Mouse (Mus musculus) liver, embryonic 11.5 days (tissue): ENCODE data around the gene R3hdml. TPM values are rescaled to one million over a fixed set of nuclear protein-coding genes. Genes with fewer than 3 reads are reported as not detected.

Experiments used
- ATAC-seq: fragments of 200-750 bp; cut with Nextera tagmentation; replicated peaks from 2 replicates; pipeline ENCODE4 v1.8.0; 2017; ENCODE audit warnings: moderate number of reproducible peaks, mild to moderate bottlenecking, moderate TSS enrichment, moderate library complexity; ENCODE audit not compliant: low FRiP score
- DNase-seq: peaks from one replicate; pipeline ENCODE4 v3.0.0-alpha.2; 2017; ENCODE audit warnings: low spot score
- H3K27ac ChIP-seq: fragments of 300-500 bp; sonication (generic); 2 replicates; pipeline ENCODE4 v1.5.1; 2014; ENCODE audit warnings: mild to moderate bottlenecking, low read depth, low read length, control low read depth
- H3K27me3 ChIP-seq: fragments of 300-500 bp; sonication (generic); replicated peaks from 2 replicates; pipeline ENCODE4 v1.6.1; 2014; ENCODE audit warnings: low read length, mixed read lengths; ENCODE audit not compliant: control insufficient read depth, insufficient read depth
- H3K36me3 ChIP-seq: fragments of 300-500 bp; sonication (generic); 2 replicates; pipeline ENCODE4 v1.6.1; 2014; ENCODE audit warnings: mild to moderate bottlenecking, low read length, moderate library complexity, mixed read lengths; ENCODE audit not compliant: control insufficient read depth, insufficient read depth
- H3K4me1 ChIP-seq: fragments of 300-500 bp; sonication (generic); replicated peaks from 2 replicates; pipeline ENCODE4 v1.6.1; 2014; ENCODE audit warnings: low read length, mixed read lengths; ENCODE audit not compliant: control insufficient read depth, insufficient read depth
- H3K4me2 ChIP-seq: fragments of 300-500 bp; sonication (generic); 2 replicates; pipeline ENCODE4 v1.6.1; 2014; ENCODE audit warnings: mild to moderate bottlenecking, control low read depth, moderate library complexity
- H3K4me3 ChIP-seq: fragments of 300-500 bp; sonication (generic); 2 replicates; pipeline ENCODE4 v1.5.1; 2014; ENCODE audit warnings: low read depth, low read length, control low read depth
- H3K9ac ChIP-seq: fragments of 300-500 bp; sonication (generic); 2 replicates; pipeline ENCODE4 v1.6.1; 2014; ENCODE audit warnings: low read depth, low read length, control low read depth
- H3K9me3 ChIP-seq: fragments of 300-500 bp; sonication (generic); 2 replicates; pipeline ENCODE4 v1.6.1; 2016; ENCODE audit warnings: low read length, inconsistent platforms, mixed read lengths; ENCODE audit not compliant: control insufficient read depth
- WGBS: fragments of 180-500 bp; shearing (Covaris S2); extraction: QIAGEN DNeasy Blood & Tissue Kit; methylation state at CpG from one replicate; pipeline ENCODE4 v1.1.7; 2014; 5-methylcytosine and 5-hydroxymethylcytosine counted together
- polyA plus RNA-seq: library from polyadenylated mRNA; unstranded; fragments of >200 nt; fragmentation: Nextera tagmentation; extraction: Ambion mirVana; gene quantifications from 2 replicates; pipeline ENCODE4 v1.2.1, GENCODE M21; 2014

The R3hdml gene
- polyA plus RNA-seq, 1 experiment from 2014 or later: not detected

DNA sequence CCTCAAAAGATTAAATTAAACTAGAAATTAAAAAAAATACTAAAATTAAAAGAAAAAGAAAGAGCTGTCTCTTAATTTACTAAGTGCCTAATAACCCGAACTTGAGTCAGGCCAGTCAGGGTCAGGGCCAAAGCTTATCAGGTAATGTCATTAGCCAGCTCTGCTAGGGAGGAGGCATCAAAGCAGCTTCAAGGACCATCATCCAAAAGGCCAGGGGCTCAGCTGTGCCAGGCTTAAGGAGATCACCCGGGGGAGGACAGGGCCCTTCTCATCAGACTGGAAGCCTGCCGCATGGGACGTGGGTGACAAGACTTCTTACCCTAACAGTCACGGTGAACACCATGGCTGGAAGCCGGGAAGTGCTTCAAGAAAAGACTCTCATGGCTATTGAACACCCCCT lies 24.5 kb upstream of the R3hdml start:
- H3K27ac ChIP-seq: no peak overlapping the region
- 87% methylated on average over 6 of the region's 6 CpGs for WGBS
- H3K27me3 ChIP-seq: no peaks in the 10 kb centered on the region
- no peak overlapping the region for H3K4me3 ChIP-seq
- peaks cover 3% of the 10 kb centered on the region; the same call in 1 of the 2 replicates for H3K4me1 ChIP-seq
- ATAC-seq (no peak), DNase-seq (no peak)
- H3K9me3 ChIP-seq: no peaks in the 10 kb centered on the region
- no peak overlapping the region for H3K9ac ChIP-seq
- peaks cover 5% of the 10 kb centered on the region; the same call in 1 of the 2 replicates for H3K36me3 ChIP-seq
- H3K4me2 ChIP-seq: no peak overlapping the region

GRCm38 (mm10) chr2:163468866-163469265 lies 23.3 kb upstream of the R3hdml start:
- Histone ChIP-seq H3K9me3 (no peaks in the 10 kb centered on the region), H3K4me3 (no peak overlapping the region), H3K27me3 (no peaks in the 10 kb centered on the region), H3K27ac (no peak overlapping the region), H3K4me2 (no peak overlapping the region), H3K9ac (no peak overlapping the region), H3K36me3 (peaks cover 5% of the 10 kb centered on the region; the same call in 1 of the 2 replicates), H3K4me1 (peaks cover 3% of the 10 kb centered on the region; the same call in 1 of the 2 replicates)
- no peak for ATAC-seq
- no peak for DNase-seq
- WGBS: 86% methylated on average over 6 of the region's 6 CpGs

- ATAC-seq (no peak), DNase-seq (no peak)
- WGBS: 91% methylated on average over 15 of the region's 15 CpGs
- H3K9ac ChIP-seq: no peak overlapping the region
- H3K36me3 ChIP-seq: peaks cover 5% of the 10 kb centered on the region; the same call in 1 of the 2 replicates
- H3K4me1 ChIP-seq: peaks cover 3% of the 10 kb centered on the region; the same call in 1 of the 2 replicates
- no peak overlapping the region for H3K27ac ChIP-seq
- H3K9me3 ChIP-seq: no peaks in the 10 kb centered on the region
- no peak overlapping the region for H3K4me2 ChIP-seq
- H3K27me3 ChIP-seq: no peaks in the 10 kb centered on the region
- no peak overlapping the region for H3K4me3 ChIP-seq
Measured at GRCm38 (mm10) chr2:163469711-163470110, 22.4 kb upstream of the R3hdml start.

GRCm38 (mm10) chr2:163471136-163471535 lies 21.0 kb upstream of the R3hdml start:
- WGBS: 70% methylated on average over 3 of the region's 3 CpGs
- ATAC-seq (no peak), DNase-seq (no peak)
- H3K4me1 ChIP-seq: peaks cover 3% of the 10 kb centered on the region; the same call in 1 of the 2 replicates
- no peaks in the 10 kb centered on the region for H3K27me3 ChIP-seq
- H3K36me3 ChIP-seq: peaks cover 5% of the 10 kb centered on the region; the same call in 1 of the 2 replicates
- peak overlapping the region; percentile 91 for H3K4me2 ChIP-seq
- no peak overlapping the region for H3K27ac ChIP-seq
- peak overlapping the region; percentile 90 for H3K9ac ChIP-seq
- no peaks in the 10 kb centered on the region for H3K9me3 ChIP-seq
- H3K4me3 ChIP-seq: peak overlapping the region; percentile 89

DNA sequence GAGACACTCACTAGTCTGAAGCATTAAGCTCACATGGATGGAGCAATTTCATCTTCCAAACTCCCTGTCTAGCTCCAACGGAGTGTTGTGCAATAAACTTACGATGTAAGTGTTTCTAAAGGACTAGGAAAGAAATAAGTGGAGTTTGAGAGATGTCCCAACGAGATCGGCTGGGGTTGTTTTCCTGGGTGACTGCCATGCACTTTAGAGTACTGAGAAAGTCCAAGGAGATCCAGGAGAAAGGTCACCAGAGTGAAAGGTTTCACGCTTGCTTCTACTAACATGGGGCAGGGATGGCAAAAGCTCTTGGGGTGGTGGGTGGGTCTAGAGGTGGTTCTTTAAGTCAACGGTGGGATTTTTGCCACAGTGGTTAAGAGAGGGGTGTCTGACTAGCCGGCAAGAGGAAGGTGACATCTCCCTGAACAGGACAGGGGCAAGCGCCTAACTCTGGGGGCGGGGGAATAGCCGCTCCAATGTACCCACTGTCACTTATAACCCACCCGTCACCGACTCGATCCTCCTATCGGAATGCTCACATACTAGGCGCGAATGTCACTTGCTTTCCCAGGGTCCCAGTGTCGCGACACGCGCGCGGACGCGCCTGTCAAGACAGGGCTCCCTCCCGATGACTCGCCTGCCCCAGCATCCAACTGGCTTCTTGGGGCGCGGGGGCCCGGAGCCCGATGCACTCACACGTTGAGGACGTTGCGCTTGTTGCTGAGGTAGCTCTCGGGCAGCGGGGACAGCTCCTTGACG lies 20.2 kb upstream of the R3hdml start:
- ATAC-seq: peak; percentile 81
- Histone ChIP-seq H3K4me2 (peak overlapping the region; percentile 91), H3K4me3 (peak overlapping the region; percentile 89), H3K36me3 (peaks cover 5% of the 10 kb centered on the region; the same call in 1 of the 2 replicates), H3K9me3 (no peaks in the 10 kb centered on the region), H3K4me1 (peaks cover 3% of the 10 kb centered on the region; the same call in 1 of the 2 replicates), H3K9ac (peak overlapping the region; percentile 90), H3K27ac (peak overlapping the region; percentile 52), H3K27me3 (no peaks in the 10 kb centered on the region)
- WGBS: 6% methylated on average over 36 of the region's 36 CpGs
- DNase-seq: no peak

DNA sequence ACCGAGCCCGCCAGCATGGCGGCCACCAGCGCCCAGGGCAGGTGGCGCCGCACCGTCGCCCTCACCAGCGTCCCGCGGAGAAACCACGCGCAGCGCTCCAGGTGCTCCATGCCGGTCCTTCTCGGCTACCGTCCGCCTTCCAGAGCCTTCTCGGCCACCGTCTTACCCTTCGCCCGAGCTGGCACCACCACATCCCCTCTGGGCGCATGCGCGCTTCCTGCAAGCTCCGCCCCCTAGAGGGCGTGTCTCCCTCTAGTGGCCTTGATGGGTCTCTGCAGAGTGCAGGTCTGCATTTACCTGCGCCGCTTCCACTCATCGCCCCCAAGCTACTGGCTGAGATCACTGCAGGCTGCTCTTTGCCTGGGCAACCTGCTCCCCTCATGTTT lies 19.7 kb upstream of the R3hdml start, which contains the start of gene Fitm2:
Gene Fitm2, minus strand, starts transcription at position 164 of the 386 bp plus-strand sequence.
- H3K4me1 ChIP-seq: peaks cover 3% of the 10 kb centered on the region; the same call in 1 of the 2 replicates
- 0 out of 2 replicates have a peak, but pooled peaks cover 1% of the 10 kb centered on the region for H3K27me3 ChIP-seq
- peak within 1 kb of the TSS; percentile 91 for H3K4me2 ChIP-seq
- H3K9me3 ChIP-seq: no peaks in the 10 kb centered on the region
- peak within 1 kb of the TSS; percentile 52 for H3K27ac ChIP-seq
- peaks cover 5% of the 10 kb centered on the region; the same call in 1 of the 2 replicates for H3K36me3 ChIP-seq
- peak within 1 kb of the TSS; percentile 90 for H3K9ac ChIP-seq
- under 1% methylated on average over 30 of the region's 30 CpGs for WGBS
- DNase-seq: peak; percentile 94
- peak within 1 kb of the TSS; percentile 89 for H3K4me3 ChIP-seq
- ATAC-seq: peak; percentile 91

DNA sequence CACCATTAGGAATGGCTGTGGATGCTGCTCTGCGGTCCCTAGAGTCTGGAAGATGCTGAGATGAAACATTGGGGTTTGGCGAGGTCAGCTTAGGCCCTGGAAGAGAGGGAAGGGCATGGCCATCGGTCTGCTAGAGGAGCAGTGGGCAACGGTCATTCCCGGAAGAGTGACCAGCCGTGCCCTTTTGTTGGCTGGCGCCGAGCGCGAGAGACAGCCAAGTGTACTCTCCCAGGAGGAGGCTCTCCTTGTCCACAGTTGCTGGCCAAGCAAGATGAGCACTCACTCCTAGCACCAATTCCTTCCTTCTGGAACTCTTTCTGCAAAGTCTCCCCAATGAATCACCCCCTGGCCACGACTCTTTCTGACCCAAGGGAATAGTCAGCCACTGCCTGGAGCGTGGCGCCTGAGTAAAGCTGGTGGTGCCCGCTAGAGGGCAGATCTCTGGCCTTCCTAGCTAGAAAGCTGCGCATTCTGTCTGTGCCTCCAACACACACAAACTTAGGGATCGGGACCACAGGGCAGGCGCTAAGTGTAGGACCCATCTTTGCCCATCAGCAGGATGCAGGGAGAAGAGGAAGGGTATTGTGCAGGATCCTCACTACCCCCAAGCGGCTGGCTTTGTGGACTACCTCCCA lies 11.8 kb upstream of the R3hdml start:
- ATAC-seq: no peak
- no peak overlapping the region for H3K4me2 ChIP-seq

DNA sequence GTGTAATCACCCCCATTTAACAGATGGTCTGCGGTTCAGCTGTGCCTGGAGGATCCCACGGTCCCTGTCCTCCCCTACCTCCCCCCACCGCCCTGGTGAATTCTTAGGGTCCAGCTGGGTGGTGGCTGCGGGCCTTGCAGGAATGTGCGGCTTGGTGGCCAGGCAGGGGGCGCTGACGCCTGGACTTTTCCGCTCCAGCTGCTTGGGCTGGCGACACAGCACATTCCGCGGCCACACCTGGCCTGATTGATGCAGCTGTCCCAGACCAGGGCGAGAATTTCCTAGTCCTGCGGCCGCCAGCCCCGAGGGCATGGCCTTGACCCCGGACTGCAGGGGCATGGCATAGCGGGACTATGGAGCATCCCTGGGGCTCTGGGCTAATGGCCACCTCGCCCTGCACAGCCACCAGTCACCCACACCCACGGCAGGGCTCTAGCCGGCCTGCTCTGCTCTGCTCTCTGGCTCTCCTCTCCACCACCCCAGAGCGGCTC lies 10.5 kb upstream of the R3hdml start:
- ATAC-seq (peak; percentile 41), DNase-seq (no peak)
- Histone ChIP-seq H3K9ac (no peak overlapping the region), H3K4me1 (no peaks in the 10 kb centered on the region), H3K4me2 (peak overlapping the region; percentile 55), H3K9me3 (no peaks in the 10 kb centered on the region), H3K27ac (no peak overlapping the region), H3K27me3 (peaks cover 29% of the 10 kb centered on the region), H3K4me3 (0 out of 2 replicates have a peak overlapping the region, but pooled peaks have one; percentile 13), H3K36me3 (no peaks in the 10 kb centered on the region)
- WGBS: 5% methylated on average over 21 of the region's 21 CpGs

More for the DNA sequence above, 11.8 kb upstream of the R3hdml start:
- no peaks in the 10 kb centered on the region for H3K9me3 ChIP-seq
- H3K36me3 ChIP-seq: no peaks in the 10 kb centered on the region
- no peak overlapping the region for H3K9ac ChIP-seq
- WGBS: 54% methylated on average over 18 of the region's 18 CpGs
- DNase-seq: no peak
- no peak overlapping the region for H3K27ac ChIP-seq
- no peak overlapping the region for H3K4me3 ChIP-seq
- H3K4me1 ChIP-seq: no peaks in the 10 kb centered on the region
- H3K27me3 ChIP-seq: peaks cover 29% of the 10 kb centered on the region
